Mouse (Mus musculus): ENCODE results near the gene Ephb2.

Ephb2 gene

DNA sequence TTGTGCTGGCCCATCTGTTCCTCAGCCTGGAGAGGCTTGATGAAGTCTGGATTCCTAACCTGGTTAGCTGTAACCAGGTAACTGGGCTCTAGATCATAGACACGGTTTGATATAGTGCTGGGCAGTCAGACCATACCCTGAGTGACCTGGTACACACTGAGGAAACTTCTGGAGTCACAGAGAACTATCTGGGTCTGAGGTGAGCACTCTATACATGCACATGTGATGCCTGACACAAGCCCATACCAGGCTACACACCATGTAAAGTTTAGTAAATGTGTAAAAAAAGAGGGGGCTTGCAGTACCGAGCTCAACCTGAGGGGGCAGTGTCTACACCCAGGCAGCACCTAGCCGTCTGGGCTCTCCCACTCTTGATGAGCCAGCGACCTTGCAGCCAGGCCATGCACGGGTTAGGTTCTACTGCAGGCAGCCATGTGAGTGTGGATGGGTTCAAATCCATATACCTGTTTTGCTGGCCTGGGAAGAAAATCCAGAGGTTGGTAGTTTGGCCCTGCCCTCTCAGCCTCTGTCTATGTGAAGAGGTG, 139.3 kb downstream of the Ephb2 start:
- peak; percentile 72 for DNase-seq

DNA sequence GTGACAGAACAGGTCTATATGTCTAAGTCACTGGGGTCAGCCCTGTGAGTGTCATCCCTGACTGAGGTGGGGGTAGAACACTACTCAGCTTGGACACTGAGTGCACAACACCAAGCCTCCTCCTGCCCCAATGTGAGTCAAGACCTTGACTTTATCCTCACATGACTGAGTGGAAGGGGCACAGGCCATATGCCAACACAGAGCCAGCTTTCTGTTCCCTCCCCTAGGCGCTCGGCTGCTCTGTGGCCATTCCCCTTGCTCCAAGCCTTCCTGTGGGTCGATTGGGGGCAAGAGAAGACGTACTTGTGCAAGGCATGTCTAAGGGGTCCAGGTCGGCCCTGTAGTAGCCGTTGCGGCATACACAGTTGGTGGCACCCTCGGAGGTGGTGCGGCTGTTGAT, 140.1 kb downstream of the Ephb2 start:
- no peak for DNase-seq

DNA sequence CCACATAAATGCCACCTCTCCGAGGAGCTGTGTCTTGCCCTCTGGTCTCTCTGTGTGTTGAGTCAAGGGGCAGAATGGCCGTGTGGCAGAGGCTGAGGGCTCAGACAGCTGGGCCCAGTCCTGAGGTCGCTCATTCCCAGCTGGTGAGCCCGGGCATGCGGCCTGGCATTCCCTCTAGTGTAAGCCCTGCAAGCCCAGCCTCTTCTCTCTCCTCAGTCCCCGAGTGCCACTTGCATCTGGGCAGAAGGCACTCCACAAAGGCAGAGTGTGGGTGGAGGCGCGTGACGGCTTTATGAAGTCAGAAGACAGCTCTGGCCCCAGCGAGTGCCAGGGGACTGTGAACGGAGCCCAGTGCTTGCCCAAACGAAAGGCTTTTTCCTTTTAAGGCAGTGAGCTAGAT, 145.8 kb downstream of the Ephb2 start:
- DNase-seq: no peak

DNA sequence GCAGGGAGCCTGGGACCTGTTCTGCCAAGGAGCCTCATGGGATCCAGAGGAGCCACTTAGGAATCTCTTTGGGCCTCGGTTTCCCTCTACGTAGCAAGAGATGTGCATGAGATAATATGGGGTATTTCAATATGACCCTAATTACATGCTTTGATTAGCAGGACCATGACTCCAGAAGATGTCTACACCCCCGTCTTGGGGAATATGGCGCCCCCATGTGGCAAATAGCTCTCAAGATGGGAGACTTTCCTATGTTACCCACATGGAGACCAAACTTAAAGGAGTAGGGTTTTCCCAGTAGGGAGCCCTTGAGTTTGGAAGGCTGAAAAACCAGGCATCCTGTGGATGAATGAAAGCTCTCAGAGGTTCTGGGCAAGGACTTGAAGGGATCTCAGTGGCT, 147.7 kb downstream of the Ephb2 start:
- DNase-seq: no peak

DNA sequence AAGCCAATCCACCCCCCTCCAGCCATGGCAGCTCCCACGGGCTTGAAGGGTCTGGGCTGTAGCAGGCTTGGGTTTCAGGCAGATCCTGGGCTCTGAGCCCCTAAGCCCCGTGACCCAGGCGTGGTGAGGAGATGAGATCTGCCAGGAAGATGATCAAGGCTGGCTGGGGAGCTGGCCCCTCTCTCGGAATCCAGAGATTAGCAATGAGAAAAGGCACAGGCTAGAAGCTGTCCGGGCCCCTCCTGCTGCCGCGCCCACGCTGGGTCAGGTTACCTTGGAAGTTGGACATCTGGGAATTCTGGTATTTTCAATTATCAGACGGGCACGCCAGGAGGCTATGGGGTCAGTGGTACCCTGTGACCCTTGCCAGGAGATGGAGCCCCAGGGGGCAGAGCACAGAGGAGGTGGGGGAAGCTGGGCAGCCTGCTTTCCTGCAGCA, 150.3 kb downstream of the Ephb2 start:
- no peak for DNase-seq

DNA sequence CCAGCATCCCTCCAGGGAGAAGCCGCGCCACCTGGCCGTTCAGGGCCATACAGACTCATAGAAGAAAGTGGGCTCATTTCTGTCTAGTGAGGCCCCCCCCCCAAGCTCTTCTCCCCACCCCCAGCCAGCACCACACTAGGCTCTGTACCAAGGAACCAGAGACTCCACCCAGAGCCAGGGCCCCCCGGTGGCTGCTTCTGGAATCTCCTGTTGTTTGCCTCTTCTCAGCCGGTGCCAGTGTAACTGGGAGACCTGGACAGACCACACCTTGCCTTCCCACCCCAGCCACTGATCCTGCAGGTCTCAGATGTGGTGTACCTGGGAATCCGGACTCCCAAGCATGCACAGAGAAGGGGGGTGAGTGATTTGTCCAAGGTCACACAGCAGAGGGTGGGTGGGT, 151.3 kb downstream of the Ephb2 start:
- DNase-seq: no peak

DNA sequence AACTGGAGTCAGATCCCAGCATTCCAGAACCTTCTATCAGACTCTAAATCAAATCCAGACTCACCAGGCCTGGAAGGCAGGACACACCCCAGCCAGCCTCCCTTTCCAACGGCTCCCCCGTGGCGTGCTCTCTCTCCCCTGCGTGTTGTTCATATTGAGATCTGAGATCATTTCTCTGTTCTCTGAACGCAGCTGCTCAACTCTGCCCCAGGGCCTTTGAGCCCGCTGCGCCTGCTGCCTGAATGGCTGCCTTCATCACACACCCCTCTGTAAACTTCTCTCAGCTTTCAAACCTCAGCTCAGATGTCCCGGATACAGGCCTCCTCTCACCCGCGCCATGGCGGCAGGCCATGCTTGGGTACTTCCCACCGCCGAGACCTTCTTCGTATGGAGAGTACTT, 155.1 kb downstream of the Ephb2 start:
- DNase-seq: no peak

DNA sequence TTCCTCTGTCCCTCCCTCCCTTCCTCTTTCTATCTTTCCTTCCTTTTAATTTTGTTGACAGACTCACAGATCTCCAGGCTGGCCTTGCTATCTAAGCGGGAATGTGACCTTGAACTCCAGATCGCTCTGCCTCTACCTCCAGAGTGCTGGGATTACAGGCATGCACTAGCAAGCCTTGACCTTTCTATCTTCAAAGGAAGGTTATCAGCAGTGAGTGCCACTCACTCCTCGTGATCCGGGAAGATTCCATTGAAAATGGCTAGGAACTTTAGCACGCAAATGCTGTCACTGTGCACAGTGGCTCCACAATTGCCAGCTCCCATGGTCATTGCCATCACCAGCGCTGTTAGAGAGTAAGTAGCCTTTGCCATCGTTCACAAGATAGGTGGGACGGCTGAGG, 156.6 kb downstream of the Ephb2 start:
- DNase-seq: no peak

DNA sequence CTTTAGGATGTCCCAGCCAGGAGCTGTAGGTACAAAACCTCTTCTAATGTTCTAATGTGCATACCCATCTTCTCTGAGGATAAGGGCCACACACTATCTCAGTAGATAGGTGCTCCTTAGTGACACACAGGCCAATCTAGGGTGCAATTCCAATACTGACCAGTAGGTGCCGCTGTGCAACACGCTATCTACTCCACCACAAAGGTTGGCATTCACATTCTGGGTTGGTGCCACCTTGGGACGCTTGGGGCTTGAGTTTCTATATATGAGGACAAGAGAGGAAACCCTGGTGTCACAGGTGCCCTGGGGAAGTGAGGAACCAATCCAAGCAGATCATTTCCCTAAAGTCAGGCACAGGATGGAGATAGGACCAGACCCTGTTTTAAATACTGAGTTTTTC, 157.3 kb downstream of the Ephb2 start:
- peak; percentile 95 for DNase-seq

DNA sequence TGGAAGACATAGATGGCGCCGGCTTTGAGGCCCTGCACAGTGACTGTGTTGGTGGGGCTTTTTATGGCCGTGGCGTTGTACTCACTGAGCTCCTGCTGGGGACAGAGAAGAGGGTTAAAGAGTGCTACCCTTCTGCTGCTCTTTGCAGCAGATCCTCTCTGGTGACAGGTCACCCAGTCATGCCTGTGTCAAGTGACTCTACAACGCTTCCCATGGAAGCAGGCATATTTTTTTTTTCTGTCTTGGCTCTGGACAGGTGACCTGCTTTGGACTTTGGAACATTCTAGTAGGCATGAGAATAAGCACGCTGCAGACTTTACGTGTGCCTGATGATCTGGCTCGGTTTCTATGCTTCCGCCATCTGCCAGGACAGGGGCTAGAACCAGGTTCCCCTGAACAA, 160.3 kb downstream of the Ephb2 start:
- DNase-seq: no peak

DNA sequence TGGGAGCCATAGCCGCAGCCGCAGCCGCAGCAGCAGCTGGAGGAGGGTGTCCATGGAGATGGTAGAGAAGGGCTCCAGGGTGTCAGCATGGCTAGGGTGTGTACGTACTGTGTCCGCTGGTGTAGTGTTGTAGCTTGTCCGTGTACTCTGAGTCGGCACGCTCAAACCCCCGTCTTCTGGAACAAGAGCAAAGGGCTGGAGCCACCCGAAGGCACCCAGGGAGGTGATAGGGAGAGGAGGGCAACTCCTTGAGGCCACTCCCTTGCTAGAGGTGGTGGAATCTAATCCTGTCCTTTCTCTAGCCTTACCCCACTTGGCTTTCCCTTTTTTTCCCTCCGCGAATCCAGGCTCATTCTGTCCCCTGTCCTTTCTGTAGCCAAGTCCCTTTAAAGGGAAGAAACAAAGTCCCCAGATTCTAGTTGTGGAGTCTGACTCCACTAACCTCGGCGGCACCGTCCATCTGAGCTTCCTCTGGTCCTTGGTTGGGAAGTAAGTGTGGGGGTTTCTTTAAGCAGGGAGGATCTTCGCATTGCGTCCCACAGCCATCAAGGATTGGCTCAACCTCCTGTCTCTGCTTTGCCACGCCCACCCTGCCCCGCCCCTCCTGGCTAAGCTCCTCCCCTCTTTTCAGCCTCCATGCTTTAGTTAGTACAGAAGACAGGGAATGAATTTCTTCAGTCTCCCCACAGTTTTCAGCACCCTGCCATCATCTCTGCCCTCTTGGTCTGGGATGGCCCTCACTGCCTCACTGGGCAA, 163.3 kb downstream of the Ephb2 start:
- DNase-seq: no peak

DNA sequence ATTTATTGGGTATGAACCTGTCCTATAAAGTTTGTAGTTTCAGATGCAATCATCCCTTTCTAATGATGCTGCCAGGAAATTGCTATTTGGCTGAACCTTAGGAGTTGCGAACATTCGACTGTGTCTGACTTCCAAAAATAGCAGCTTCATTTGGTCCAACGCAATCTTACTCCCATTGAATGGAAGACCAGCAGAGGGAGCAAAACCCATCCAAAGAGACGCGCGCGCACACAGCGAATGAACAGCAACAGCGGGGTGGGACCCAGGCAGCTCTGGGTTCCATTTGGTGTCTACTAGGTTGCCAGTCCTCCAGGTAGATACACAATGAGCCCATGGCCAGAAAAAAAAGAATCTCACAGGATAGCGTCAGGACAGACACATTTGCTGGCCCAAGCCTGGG, 168.0 kb downstream of the Ephb2 start:
- DNase-seq: no peak

DNA sequence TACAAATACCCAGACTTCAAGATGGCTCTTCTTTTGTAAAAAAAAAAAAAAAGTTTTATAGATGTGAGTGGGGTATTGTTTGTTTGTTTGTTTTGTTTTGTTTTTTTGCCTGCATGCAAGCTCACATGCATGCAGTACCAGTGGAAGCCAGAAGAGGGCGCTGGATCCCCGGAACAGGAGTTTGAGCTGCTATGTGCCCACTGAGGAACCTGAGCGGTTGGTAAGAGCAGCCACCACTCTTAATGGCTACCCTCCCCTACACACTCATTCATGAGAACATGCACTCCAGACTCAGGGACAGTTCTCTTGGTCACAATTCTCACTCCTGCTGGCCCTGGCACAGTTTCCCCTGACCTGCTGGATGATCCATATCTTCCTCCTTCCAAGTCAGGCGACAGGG, 169.8 kb downstream of the Ephb2 start:
- DNase-seq: no peak

DNA sequence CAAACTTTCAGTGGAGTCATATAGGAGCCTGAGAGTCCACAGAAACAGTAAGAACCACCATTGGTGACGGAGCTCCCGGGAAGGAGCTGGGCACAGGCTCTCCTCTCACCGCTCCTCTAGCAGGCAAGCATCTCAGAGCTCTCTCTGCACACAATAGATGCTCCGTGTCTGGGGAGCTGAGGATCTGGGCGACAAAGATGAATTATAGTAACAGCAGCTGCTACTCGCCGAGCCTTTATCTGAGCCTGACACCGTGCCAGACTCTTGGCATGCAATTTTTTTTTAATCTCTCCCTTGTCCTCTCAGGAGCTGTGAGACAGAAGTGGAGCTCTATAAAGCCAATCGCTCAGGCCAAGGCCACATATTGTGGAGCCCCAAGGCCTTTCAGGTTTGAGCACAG, 170.7 kb downstream of the Ephb2 start:
- peak; percentile 34 for DNase-seq

DNA sequence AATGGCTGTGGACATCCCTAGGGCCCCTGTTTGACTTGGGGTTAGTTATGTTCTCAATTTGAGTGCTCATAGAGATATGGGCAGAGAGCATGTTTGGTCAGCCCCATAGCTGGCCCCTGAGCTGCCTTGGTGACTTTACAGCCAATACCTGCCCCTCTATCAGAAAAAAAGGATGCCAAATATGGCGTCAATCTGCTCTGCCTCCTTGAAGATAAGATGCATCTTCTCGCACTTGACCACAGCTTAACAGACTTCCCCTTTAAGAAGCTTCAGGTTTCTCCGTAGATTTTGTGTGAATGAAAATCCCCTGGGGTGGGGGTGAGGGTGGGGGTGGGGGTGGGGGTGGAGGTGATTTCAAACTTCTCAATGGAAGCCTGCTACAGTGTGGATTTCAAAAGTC, 177.9 kb downstream of the Ephb2 start:
- DNase-seq: no peak

DNA sequence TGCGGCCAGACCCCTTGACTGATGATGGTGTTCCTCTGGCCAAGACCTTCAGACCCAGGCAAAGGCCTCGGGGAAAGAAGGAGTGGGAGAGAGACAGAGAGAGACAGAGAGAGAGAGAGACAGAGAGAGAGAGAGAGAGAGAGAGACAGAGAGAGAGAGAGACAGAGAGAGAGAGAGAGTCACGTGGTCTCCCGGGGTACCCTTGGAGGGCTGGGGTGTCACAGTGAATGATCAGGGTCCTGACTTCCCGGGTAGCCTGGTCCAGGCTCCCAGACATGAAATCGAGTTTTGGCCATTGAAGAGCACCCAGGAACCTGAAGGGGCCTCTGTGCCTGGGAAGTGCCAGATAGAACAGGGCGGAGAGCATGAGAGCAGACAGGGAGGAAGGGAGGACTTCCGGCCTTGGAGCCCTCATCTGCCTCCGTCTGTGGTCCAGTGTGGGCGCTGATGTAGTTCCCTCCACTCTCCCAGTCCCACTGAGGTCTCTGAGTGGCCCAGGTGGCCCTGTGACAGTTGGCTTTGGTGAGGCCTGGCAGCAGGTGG, 182.0 kb downstream of the Ephb2 start:
- DNase-seq: no peak

DNA sequence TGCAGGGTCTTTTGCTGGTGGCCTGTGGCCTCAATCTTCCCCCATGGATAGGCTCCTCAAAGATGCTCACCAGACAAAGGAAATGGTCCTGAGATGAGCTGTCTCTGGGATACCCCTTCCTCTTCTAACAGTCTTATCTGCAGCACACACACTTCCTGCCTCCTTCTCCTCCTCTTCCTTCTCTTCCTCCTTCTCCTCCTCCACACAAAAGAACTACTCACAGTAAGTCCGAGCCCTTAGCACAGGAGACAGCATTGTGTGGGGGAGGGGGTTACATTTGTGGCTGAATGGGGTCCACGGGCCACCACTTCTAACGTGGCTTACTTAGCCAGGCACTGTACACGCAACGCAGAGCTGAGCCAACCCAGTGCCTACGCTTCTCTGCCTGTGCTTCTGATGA, 182.8 kb downstream of the Ephb2 start:
- DNase-seq: no peak

DNA sequence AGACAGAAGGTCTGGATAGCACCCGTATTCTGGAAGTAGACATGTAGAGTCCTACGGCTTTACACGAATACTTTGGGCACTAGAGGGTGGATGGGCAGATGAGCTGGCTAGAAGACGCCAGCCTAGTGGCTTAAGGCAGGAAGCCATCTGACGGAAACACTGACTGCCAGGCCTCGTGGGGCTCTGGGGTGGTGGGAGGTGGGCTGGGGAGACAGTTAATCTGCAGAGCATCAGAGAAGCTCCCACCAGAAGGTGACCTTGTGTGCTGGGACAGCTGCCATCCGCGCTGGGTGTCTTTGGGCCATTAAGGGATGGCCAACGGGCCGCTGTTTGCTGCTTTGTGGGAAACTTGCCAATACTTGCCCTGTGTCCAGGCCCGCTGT, 183.3 kb downstream of the Ephb2 start:
- peak; percentile 47 for DNase-seq

DNA sequence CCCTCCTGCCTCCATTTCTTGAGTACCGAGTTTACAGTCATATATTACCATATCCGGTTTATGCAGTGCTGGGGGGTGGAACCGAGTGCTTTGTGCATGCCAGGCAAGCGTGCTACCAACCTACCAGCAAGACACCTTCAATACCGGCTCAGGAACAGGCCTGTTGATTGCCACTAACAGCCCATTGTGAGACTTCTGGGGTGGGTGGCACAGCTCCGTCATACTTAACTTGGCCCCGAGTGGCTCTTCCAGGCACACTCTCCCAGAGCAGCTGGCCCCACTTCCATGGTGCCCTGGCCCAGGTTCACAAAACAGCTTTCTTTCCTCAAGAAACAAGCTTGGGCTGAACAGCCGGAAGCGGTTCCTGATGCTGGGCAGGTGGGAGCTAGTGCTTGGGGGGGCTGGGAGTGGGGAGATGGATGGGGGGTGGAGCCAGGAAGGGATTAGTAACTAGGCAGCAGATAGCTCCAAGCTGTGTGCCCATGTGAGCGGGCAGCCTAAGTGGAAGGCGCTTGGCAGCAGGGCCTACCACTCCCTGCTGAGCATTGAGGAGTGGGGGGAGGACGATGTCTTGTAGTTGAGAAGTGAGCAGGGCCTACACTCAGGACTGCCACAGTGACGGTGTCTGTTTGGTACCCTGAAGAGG, 183.8 kb downstream of the Ephb2 start:
- no peak for DNase-seq

DNA sequence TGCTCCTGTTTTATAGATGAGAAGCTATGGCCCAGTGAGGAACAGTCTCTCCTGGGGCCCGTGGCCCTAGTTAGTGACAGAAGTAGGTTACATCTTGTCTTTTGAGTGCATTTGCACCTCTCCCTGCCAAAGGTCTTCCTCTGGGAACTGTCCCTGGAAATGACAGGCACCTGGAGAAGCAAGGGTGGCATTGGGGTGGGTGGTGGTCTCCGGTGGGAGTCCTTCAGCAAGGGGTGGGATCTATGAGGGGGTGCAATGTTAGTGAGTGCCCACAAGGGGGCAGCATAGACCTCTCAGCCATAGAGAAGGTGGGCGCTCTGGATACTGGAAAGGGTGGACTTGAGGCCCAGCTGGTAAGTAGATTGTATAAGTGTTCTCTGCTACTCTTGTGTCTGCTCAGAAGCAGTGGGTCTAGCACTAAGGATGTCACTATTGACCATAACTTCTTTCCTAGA, 184.4 kb downstream of the Ephb2 start:
- peak; percentile 35 for DNase-seq

DNA sequence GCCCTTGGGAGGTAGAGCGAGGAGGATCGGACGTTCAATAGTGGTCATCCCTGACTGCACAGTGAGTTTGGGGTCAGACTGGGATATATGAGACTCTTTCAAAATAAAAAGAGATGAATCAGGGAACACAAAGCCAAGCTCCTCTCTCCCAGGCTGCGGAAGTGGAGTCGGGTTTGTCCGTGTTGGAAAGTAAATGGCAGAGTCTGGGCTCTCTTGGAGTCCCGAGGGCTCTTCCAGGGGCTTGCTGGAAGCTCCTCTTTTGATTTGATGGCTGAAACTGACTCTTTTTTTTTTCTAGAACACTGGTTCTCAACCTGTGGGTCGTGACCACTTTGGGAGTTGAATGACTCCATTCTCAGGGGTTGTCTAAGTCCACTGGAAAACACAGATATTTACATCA, 185.5 kb downstream of the Ephb2 start:
- no peak for DNase-seq

DNA sequence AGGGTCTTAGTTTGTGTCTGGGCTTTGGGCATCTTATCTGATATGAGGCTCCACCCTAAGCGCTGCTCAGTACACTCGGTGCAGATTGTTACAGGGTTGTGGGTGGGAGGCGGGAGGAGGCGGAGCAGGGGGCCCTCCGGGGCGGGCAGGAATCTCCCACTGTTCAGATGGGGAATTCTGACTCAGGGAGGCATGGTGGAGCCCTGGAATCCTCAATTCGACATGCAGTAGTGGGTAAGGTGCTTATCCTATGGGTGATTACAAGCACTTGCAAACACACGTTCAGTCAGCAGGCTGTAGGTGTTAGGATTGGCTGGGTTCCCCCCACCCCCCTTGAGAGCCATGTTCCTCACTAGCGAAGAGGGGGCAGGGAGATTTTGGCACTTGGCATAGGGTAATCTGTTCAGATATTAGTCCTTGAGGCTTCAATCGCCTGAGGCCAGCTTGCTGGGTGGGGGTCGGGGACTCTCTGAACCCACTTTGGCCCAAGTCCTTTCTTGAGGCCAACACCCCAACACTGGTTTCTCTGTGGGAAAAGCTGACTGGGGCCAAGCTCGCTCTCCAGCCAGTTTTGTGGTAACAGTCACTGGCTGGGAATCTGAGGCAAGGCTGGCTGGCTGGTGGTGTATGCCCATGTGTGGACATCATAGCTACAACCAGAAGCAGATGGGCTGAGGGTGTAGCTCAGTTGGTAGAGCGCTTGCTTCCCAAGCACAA, 186.2 kb downstream of the Ephb2 start:
- no peak for DNase-seq

DNA sequence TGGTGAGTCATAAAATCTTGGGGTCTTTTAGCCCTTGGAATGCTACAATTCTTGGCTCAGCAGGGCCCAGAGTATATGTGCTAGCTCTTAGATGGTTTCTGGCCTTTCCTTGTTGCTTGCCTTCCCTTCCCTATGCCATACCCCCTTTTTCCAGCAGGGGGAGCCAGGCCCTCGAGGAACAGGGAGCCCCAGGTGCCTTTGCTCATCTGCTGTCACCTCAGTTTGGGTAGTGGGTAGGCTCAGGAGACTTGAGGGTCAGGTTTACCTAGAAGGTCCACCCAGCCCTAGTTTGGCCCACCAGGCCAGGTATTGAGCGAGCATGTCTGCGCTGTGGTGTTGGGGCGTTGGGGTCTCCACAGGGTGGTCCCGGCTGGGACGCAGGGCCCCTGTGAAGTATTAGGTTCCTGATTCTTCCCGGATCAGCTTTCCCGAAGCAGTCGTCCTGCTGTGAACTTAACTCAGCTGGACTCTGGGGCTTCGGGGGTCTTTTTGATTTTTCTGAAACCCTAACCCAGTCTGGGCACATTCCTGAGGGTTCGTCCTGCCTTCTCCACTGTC, 186.8 kb downstream of the Ephb2 start:
- peak; percentile 86 for DNase-seq

All from cerebellum, adult 8-10 months (tissue).